Mouse (Mus musculus): ENCODE data around the gene Tigd4. TPM values are rescaled to one million over a fixed set of nuclear protein-coding genes. Genes with fewer than 3 reads are reported as not detected.

Tigd4 gene
- total and polyA plus RNA-seq, 2 experiments from 2014 or later: not detected

- Histone ChIP-seq H3K4me3 (ENCODE audit: low read length) (peak overlapping the region; percentile 25), H3K36me3 (ENCODE audit: insufficient read depth, low read length) (no peaks in the 10 kb centered on the region), H3K4me2 (ENCODE audit: low read depth, low read length) (peak overlapping the region; percentile 51), H3K9ac (replicated peaks; ENCODE audit: low read length) (no peak overlapping the region), H3K27ac (no peak overlapping the region), H3K4me1 (ENCODE audit: insufficient read depth, low read length) (no peaks in the 10 kb centered on the region), H3K9me3 (ENCODE audit: low read length) (no peaks in the 10 kb centered on the region), H3K27me3 (ENCODE audit: insufficient read depth, low read length) (no peaks in the 10 kb centered on the region)
- WGBS: 11% methylated on average over 23 of the region's 23 CpGs
- no peak for ATAC-seq
- no peak for TF ChIP-seq CTCF (IDR thresholded peaks at IDR 0.05; ENCODE audit: low read depth)
- no peak for DNase-seq (ENCODE audit: low spot score)
Observed at GRCm38 (mm10) chr3:84594894-84595676, 1.7 kb downstream of the Tigd4 start.

DNA sequence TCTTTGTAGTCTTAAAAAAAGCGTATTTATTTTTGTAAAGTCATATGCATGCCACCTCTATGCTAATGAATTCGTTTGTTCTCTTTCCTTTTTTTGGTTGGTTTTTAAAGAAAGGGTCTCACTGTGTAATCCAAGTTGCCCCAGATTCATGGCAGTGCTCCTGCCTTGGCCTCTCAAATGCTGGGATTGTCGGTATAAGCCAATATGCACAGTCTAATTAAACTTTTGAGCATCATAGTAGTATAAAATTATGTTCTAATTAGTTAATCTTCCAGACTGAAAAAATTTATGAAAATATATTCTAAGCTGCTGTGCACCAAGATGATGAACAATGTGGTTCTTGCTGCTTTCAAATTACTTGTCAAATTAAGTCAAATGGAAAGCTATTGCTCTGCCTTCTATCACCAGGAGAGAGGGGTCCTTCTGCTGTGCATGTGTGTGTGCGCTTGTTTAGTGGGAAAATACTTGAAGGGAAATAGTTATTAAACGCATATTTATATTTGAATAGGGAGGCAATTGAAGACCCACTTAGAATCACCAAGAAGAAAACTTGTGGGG, 2.4 kb downstream of the Tigd4 start:
- Histone ChIP-seq H3K9ac (replicated peaks; ENCODE audit: low read length) (no peak overlapping the region), H3K4me3 (ENCODE audit: low read length) (peak overlapping the region; percentile 25; the same call in 1 of the 2 replicates), H3K9me3 (ENCODE audit: low read length) (no peaks in the 10 kb centered on the region), H3K36me3 (ENCODE audit: insufficient read depth, low read length) (no peaks in the 10 kb centered on the region), H3K4me2 (ENCODE audit: low read depth, low read length) (peak overlapping the region; percentile 51), H3K4me1 (ENCODE audit: insufficient read depth, low read length) (no peaks in the 10 kb centered on the region), H3K27me3 (ENCODE audit: insufficient read depth, low read length) (no peaks in the 10 kb centered on the region), H3K27ac (no peak overlapping the region)
- no peak for DNase-seq (ENCODE audit: low spot score)
- 35% methylated on average over 5 of the region's 5 CpGs for WGBS
- TF ChIP-seq CTCF (IDR thresholded peaks at IDR 0.05; ENCODE audit: low read depth): no peak
- no peak for ATAC-seq

DNA sequence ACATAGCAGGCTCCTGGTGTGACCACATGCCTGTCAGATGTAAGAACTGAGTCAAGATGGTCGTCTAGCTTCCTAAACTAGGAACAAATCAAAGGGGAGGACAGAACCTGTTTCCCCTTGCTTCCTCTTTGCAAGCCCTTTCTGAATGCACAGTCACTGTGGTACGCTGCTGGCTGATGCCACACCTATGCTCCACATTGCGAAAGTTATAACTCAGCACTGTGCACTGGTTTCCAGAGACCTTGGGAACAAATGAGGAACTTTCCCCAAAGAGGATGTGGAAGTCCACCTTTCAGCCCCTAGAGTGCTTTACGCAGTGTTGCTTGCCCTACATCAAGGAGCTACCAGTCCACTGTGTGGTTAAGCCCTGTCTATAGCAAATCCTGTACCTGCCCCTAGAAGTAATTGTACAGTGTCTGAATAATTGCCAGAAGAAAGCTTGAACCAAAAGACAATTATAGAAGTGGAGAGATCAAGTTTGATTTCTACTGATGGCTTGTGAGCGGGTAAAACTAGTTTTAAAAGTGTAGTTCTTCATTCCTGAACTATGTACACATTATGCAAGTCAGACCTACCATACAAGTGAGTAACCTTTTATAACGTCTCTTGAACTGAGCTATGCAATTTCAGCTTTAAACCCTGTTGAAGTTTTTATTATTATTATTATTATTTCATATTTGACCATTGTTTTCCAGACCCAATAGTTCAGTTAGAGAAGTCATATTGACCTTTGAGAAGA, 4.8 kb downstream of the Tigd4 start:
- DNase-seq (ENCODE audit: low spot score): no peak

DNA sequence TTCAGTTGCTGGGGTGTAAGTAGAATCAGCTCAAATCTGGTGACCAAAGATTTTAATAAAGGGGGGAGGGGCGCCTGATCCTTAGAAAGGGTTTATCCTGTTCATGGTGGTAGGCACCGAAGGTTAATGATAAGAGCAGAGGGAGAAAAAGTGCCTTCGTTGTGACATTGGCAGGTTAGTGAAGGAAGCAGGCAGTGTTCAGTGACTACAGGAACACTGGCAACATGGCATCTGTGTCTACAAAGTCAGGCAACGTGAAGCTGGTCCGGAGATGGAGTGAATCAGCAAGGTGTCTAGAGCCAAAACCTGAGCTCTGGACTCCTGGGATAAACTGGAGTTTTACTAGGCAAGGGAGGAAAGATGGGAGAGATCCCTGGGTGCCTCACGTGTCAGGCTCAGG, 5.4 kb downstream of the Tigd4 start:
- Histone ChIP-seq H3K9me3 (ENCODE audit: low read length) (no peaks in the 10 kb centered on the region), H3K4me1 (ENCODE audit: insufficient read depth, low read length) (no peaks in the 10 kb centered on the region), H3K9ac (replicated peaks; ENCODE audit: low read length) (no peak overlapping the region), H3K36me3 (ENCODE audit: insufficient read depth, low read length) (no peaks in the 10 kb centered on the region), H3K27me3 (ENCODE audit: insufficient read depth, low read length) (no peaks in the 10 kb centered on the region), H3K27ac (no peak overlapping the region), H3K4me2 (ENCODE audit: low read depth, low read length) (no peak overlapping the region), H3K4me3 (ENCODE audit: low read length) (no peak overlapping the region)
- ATAC-seq (no peak), DNase-seq (ENCODE audit: low spot score) (no peak)
- 90% methylated on average over 6 of the region's 6 CpGs for WGBS
- TF ChIP-seq CTCF (IDR thresholded peaks at IDR 0.05; ENCODE audit: low read depth): no peak

More for the DNA sequence above, 4.8 kb downstream of the Tigd4 start:
- no peaks in the 10 kb centered on the region for H3K36me3 ChIP-seq (ENCODE audit: insufficient read depth, low read length)
- WGBS: 81% methylated on average over 6 of the region's 6 CpGs
- no peak for ATAC-seq
- no peak overlapping the region for H3K4me3 ChIP-seq (ENCODE audit: low read length)
- no peaks in the 10 kb centered on the region for H3K4me1 ChIP-seq (ENCODE audit: insufficient read depth, low read length)
- H3K9me3 ChIP-seq (ENCODE audit: low read length): no peaks in the 10 kb centered on the region
- no peak overlapping the region for H3K4me2 ChIP-seq (ENCODE audit: low read depth, low read length)
- H3K27ac ChIP-seq: no peak overlapping the region
- TF ChIP-seq CTCF (IDR thresholded peaks at IDR 0.05; ENCODE audit: low read depth): no peak
- no peaks in the 10 kb centered on the region for H3K27me3 ChIP-seq (ENCODE audit: insufficient read depth, low read length)
- no peak overlapping the region for H3K9ac ChIP-seq (replicated peaks; ENCODE audit: low read length)

- H3K4me2 ChIP-seq (ENCODE audit: low read depth, low read length): no peak overlapping the region
- no peak overlapping the region for H3K27ac ChIP-seq
- 83% methylated on average over 9 of the region's 9 CpGs for WGBS
- DNase-seq (ENCODE audit: low spot score): no peak
- no peak overlapping the region for H3K4me3 ChIP-seq (ENCODE audit: low read length)
- H3K36me3 ChIP-seq (ENCODE audit: insufficient read depth, low read length): no peaks in the 10 kb centered on the region
- no peak overlapping the region for H3K9ac ChIP-seq (replicated peaks; ENCODE audit: low read length)
- no peaks in the 10 kb centered on the region for H3K27me3 ChIP-seq (ENCODE audit: insufficient read depth, low read length)
- H3K4me1 ChIP-seq (ENCODE audit: insufficient read depth, low read length): no peaks in the 10 kb centered on the region
- TF ChIP-seq CTCF (IDR thresholded peaks at IDR 0.05; ENCODE audit: low read depth): no peak
- ATAC-seq: no peak
- H3K9me3 ChIP-seq (ENCODE audit: low read length): no peaks in the 10 kb centered on the region
Observed at GRCm38 (mm10) chr3:84601870-84602495, 8.6 kb downstream of the Tigd4 start.

- TF ChIP-seq CTCF (IDR thresholded peaks at IDR 0.05; ENCODE audit: low read depth): no peak
- no peaks in the 10 kb centered on the region for H3K4me1 ChIP-seq (ENCODE audit: insufficient read depth, low read length)
- ATAC-seq: no peak
- no peak overlapping the region for H3K4me3 ChIP-seq (ENCODE audit: low read length)
- H3K27me3 ChIP-seq (ENCODE audit: insufficient read depth, low read length): no peaks in the 10 kb centered on the region
- no peak for DNase-seq (ENCODE audit: low spot score)
- H3K9me3 ChIP-seq (ENCODE audit: low read length): no peaks in the 10 kb centered on the region
- no peak overlapping the region for H3K27ac ChIP-seq
- no peak overlapping the region for H3K4me2 ChIP-seq (ENCODE audit: low read depth, low read length)
- 97% methylated on average over 2 of the region's 2 CpGs for WGBS
- H3K36me3 ChIP-seq (ENCODE audit: insufficient read depth, low read length): no peaks in the 10 kb centered on the region
- no peak overlapping the region for H3K9ac ChIP-seq (replicated peaks; ENCODE audit: low read length)
Observed at GRCm38 (mm10) chr3:84602759-84603158, 9.4 kb downstream of the Tigd4 start.

Data from hindbrain, postnatal 0 days (tissue).